8 mouse cellular contexts compared by ENCODE assay signal in genomic region chr9:106429221-106430014, GRCm38 (mm10). TPM values are rescaled to one million over a fixed set of nuclear protein-coding genes. Genes with fewer than 3 reads are reported as not detected.
DNase-seq lines count a peak whose midpoint lies in the region; ATAC-seq and TF ChIP-seq lines count a peak whose summit lies in the region.

TSS of gene Rpl29 (plus strand) at chr9:106429454.

- peak within 1 kb of the TSS; percentile 78 for H3K27ac ChIP-seq in cortical plate, adult 2 months (ENCODE audit: insufficient read depth, low read length)

- peak within 1 kb of the TSS; percentile 86 for H3K4me3 ChIP-seq in cortical plate, adult 2 months (ENCODE audit: insufficient read depth, low read length)

- peaks cover 5% of the 10 kb centered on the region for H3K4me1 ChIP-seq in cortical plate, adult 2 months (ENCODE audit: control insufficient read depth, insufficient read depth, low read length)

- peak; percentile 93 for DNase-seq in gastrocnemius, postnatal 10 days
- peak; percentile 99 for DNase-seq in induced T-regulatory cell, adult 2 months (ENCODE audit: low read depth)
- peak; percentile 79 to 96 for DNase-seq in left cerebral cortex, adult 9 months (ENCODE audit: low spot score in 2 of 2)
- DNase-seq in right cerebral cortex, postnatal 14 days: peak; percentile 89
- DNase-seq in urinary bladder, postnatal 36 days (ENCODE audit: low spot score in 2 of 2): peak; percentile 94 to 97

- peak; percentile 45; the same call in 1 of the 2 replicates for TF ChIP-seq POLR2A in cortical plate, adult 2 months (IDR thresholded peaks at IDR 0.05; ENCODE audit: extremely low read depth, insufficient read depth, low read length)

- ATAC-seq in activated CD4-positive, CD25-positive, alpha-beta regulatory T cell, adult 4 months: peak; percentile 93
- ATAC-seq in megakaryocyte progenitor cell, adult 5-6 weeks (replicated peaks; ENCODE audit: poor library complexity): peak; percentile 86

- TF ChIP-seq CTCF in cortical plate, adult 2 months (IDR thresholded peaks at IDR 0.05; ENCODE audit: extremely low read depth, insufficient read depth, low read length): no peak

RNA-seq across cellular contexts. Expression of gene Rpl29, which starts in this region (rescaled TPM):
- polyA plus RNA-seq in activated CD4-positive, CD25-positive, alpha-beta regulatory T cell, adult 4 months (2017; shearing (Covaris generic)): 1,000 to 10,000 TPM; 1,290 to 1,880 TPM
- polyA plus RNA-seq in cortical plate, adult 2 months (2012; rRNA removed): 666 and 719 TPM in 2 replicates
- 100 to 1,000 TPM; 456 to 462 TPM for total RNA-seq in gastrocnemius, postnatal 10 days (2021)
- 3,403 and 3,618 TPM in 2 replicates for total RNA-seq in megakaryocyte progenitor cell, adult 5-6 weeks (2015)
- 1,606 and 1,752 TPM in 2 replicates for total RNA-seq in megakaryocyte progenitor cell, adult 5-6 weeks (2017)

Comparison
In these comparisons a context has a peak if more than half of its experiments do, and no peak if none do; other contexts are left out.
1. Peak in every context shown above with its lines: DNase-seq, ATAC-seq, H3K4me3 ChIP-seq and H3K27ac ChIP-seq.